Mouse (Mus musculus) T-helper 2 cell (primary cell): ENCODE measurements around the gene Hnrnpul2.

Source experiments
- in situ Hi-C: fragments of 300-600 bp; cut with MboI, MseI; formaldehyde crosslinking; loops from one replicate; pipeline ENCODE4 v1.15.1; 2025; ENCODE audit warnings: high pct_unique_total_duplicates

The Hnrnpul2 gene

GRCm38 (mm10) chr19:8819596-8820423 lies at the start of gene Hnrnpul2:
Gene Hnrnpul2, plus strand, starts transcription at chr19:8820010.
- in situ Hi-C loops: loop anchor here (5.0 to 10.0 kb wide), 2 partner anchors 47 to 85 kb away; no protein-coding TSS in a partner anchor

GRCm38 (mm10) chr19:8770567-8771270 lies 49.1 kb upstream of the Hnrnpul2 start, which contains the start of gene Tmem223:
Gene Tmem223, plus strand, starts transcription at chr19:8770996.
- in situ Hi-C loops: no loop called here

GRCm38 (mm10) chr19:8772996-8773395 lies 46.8 kb upstream of the Hnrnpul2 start:
- in situ Hi-C loops: no loop called here

GRCm38 (mm10) chr19:8773409-8773808 lies 46.4 kb upstream of the Hnrnpul2 start:
- in situ Hi-C loops: no loop called here

GRCm38 (mm10) chr19:8774086-8774835 lies 45.5 kb upstream of the Hnrnpul2 start, which contains the start of gene Tmem179b:
Gene Tmem179b, minus strand, starts transcription at chr19:8774467.
- in situ Hi-C loops: no loop called here

GRCm38 (mm10) chr19:8774951-8775421 lies 44.8 kb upstream of the Hnrnpul2 start:
- in situ Hi-C loops: no loop called here

- in situ Hi-C loops: no loop called here
Measured at GRCm38 (mm10) chr19:8786008-8786781, 33.6 kb upstream of the Hnrnpul2 start, which contains the start of gene Taf6l. Gene Taf6l, minus strand, starts transcription at chr19:8786417.

GRCm38 (mm10) chr19:8788521-8788920 lies 31.3 kb upstream of the Hnrnpul2 start:
- in situ Hi-C loops: no loop called here

- in situ Hi-C loops: no loop called here
Measured at GRCm38 (mm10) chr19:8789171-8789570, 30.6 kb upstream of the Hnrnpul2 start.

- in situ Hi-C loops: no loop called here
Measured at GRCm38 (mm10) chr19:8790171-8790570, 29.6 kb upstream of the Hnrnpul2 start.

- in situ Hi-C loops: no loop called here
Measured at GRCm38 (mm10) chr19:8798264-8798946, 21.4 kb upstream of the Hnrnpul2 start, which contains the start of gene Polr2g. Gene Polr2g, minus strand, starts transcription at chr19:8798577.

GRCm38 (mm10) chr19:8798947-8799315 lies 20.9 kb upstream of the Hnrnpul2 start:
- in situ Hi-C loops: no loop called here

GRCm38 (mm10) chr19:8802130-8802821 lies 17.5 kb upstream of the Hnrnpul2 start, which contains the start of gene Zbtb3:
Gene Zbtb3, plus strand, starts transcription at chr19:8802555.
- in situ Hi-C loops: no loop called here

- in situ Hi-C loops: no loop called here
Measured at GRCm38 (mm10) chr19:8803204-8803780, 16.5 kb upstream of the Hnrnpul2 start.

GRCm38 (mm10) chr19:8803879-8804660 lies 15.7 kb upstream of the Hnrnpul2 start:
- in situ Hi-C loops: no loop called here

- in situ Hi-C loops: no loop called here
Measured at GRCm38 (mm10) chr19:8806810-8807209, 13.0 kb upstream of the Hnrnpul2 start.

GRCm38 (mm10) chr19:8815812-8816211 lies 4.0 kb upstream of the Hnrnpul2 start:
- in situ Hi-C loops: no loop called here

- in situ Hi-C loops: no loop called here
Measured at GRCm38 (mm10) chr19:8817001-8817400, 2.8 kb upstream of the Hnrnpul2 start.
